Mouse (Mus musculus) layer of hippocampus, adult 11-12 months (tissue): ENCODE results near the gene A530032D15Rik.
"Not testable (repeated sequence)": the region's sequence is repeated elsewhere in the genome, so short reads cannot be mapped to it uniquely, and the experiment has no call there.

Source experiments
- DNase-seq: peaks from one replicate; pipeline ENCODE4 v3.0.0; 2022; ENCODE audit warnings: low spot score

A530032D15Rik gene

GRCm38 (mm10) chr1:85035801-85036200 is 73.9 kb downstream of the A530032D15Rik start:
- not testable (repeated sequence) for DNase-seq

GRCm38 (mm10) chr1:85034394-85034793 is 75.3 kb downstream of the A530032D15Rik start:
- not testable (repeated sequence) for DNase-seq

GRCm38 (mm10) chr1:85033616-85034015 is 76.0 kb downstream of the A530032D15Rik start:
- not testable (repeated sequence) for DNase-seq
